Mouse (Mus musculus) CD4-positive helper T cell, adult 2 months (primary cell): ENCODE results near the gene Serpinb3a.
"Not testable (repeated sequence)": the region's sequence is repeated elsewhere in the genome, so short reads cannot be mapped to it uniquely, and the experiment has no call there.

Source experiments
- DNase-seq: peaks from one replicate; pipeline ENCODE4 v3.0.0-alpha.2; 2012; ENCODE audit warnings: low read depth, missing footprints, low spot score

Gene Serpinb3a

GRCm38 (mm10) chr1:107052203-107052602, at the start of gene Serpinb3a:
Gene Serpinb3a, minus strand, starts transcription at chr1:107052303.
- no peak for DNase-seq

- DNase-seq, result no peak
Observed at GRCm38 (mm10) chr1:107098417-107098816, 46.3 kb upstream of the Serpinb3a start.

GRCm38 (mm10) chr1:107083406-107083805, 31.3 kb upstream of the Serpinb3a start, which contains the start of gene Serpinb3d:
Gene Serpinb3d, minus strand, starts transcription at chr1:107083506.
- no peak for DNase-seq

GRCm38 (mm10) chr1:107034236-107034635, 17.9 kb downstream of the Serpinb3a start:
- not testable (repeated sequence) for DNase-seq

GRCm38 (mm10) chr1:107025886-107026285, 26.2 kb downstream of the Serpinb3a start:
- DNase-seq, result no peak

GRCm38 (mm10) chr1:107015210-107015609, 36.9 kb downstream of the Serpinb3a start:
- no peak for DNase-seq

- no peak for DNase-seq
Observed at GRCm38 (mm10) chr1:107014530-107014929, 37.6 kb downstream of the Serpinb3a start.

GRCm38 (mm10) chr1:107006316-107006715, 45.8 kb downstream of the Serpinb3a start:
- no peak for DNase-seq

- no peak for DNase-seq
Observed at GRCm38 (mm10) chr1:107001754-107002153, 50.3 kb downstream of the Serpinb3a start.

GRCm38 (mm10) chr1:107000424-107000823, 51.7 kb downstream of the Serpinb3a start:
- no peak for DNase-seq
